Mouse (Mus musculus): Measurements from ENCODE around the gene Fancc.

Fancc gene

GRCm38 (mm10) chr13:63260753-63261631, 236.1 kb downstream of the Fancc start:
- WGBS, result 40% methylated on average over 18 of the region's 18 CpGs

GRCm38 (mm10) chr13:63260133-63260532, 236.9 kb downstream of the Fancc start:
- WGBS, result 26% methylated on average over 4 of the region's 4 CpGs

GRCm38 (mm10) chr13:63258671-63259070, 238.4 kb downstream of the Fancc start:
- 89% methylated on average over 4 of the region's 4 CpGs for WGBS

- WGBS, result 60% methylated on average over 6 of the region's 6 CpGs
Observed at GRCm38 (mm10) chr13:63258167-63258582, 238.9 kb downstream of the Fancc start.

- 50% methylated on average over 7 of the region's 7 CpGs for WGBS
Observed at GRCm38 (mm10) chr13:63256807-63257206, 240.3 kb downstream of the Fancc start.

- 83% methylated on average over 6 of the region's 6 CpGs for WGBS
Observed at GRCm38 (mm10) chr13:63256146-63256545, 240.9 kb downstream of the Fancc start.

- 67% methylated on average over 5 of the region's 5 CpGs for WGBS
Observed at GRCm38 (mm10) chr13:63255519-63256011, 241.5 kb downstream of the Fancc start.

GRCm38 (mm10) chr13:63253886-63254636, 243.0 kb downstream of the Fancc start:
- WGBS, result 67% methylated on average over 7 of the region's 7 CpGs

- 50% methylated on average over 5 of the region's 5 CpGs for WGBS
Observed at GRCm38 (mm10) chr13:63253147-63253546, 243.9 kb downstream of the Fancc start.

- WGBS, result 47% methylated on average over 2 of the region's 2 CpGs
Observed at GRCm38 (mm10) chr13:63252295-63253010, 244.6 kb downstream of the Fancc start.

- WGBS, result 37% methylated on average over 12 of the region's 12 CpGs
Observed at GRCm38 (mm10) chr13:63251118-63251889, 245.8 kb downstream of the Fancc start.

- 79% methylated on average over 8 of the region's 8 CpGs for WGBS
Observed at GRCm38 (mm10) chr13:63250441-63250980, 246.6 kb downstream of the Fancc start.

GRCm38 (mm10) chr13:63249741-63250431, 247.2 kb downstream of the Fancc start:
- 47% methylated on average over 8 of the region's 8 CpGs for WGBS

GRCm38 (mm10) chr13:63249171-63249570, 247.9 kb downstream of the Fancc start:
- WGBS, result 65% methylated on average over 7 of the region's 7 CpGs

GRCm38 (mm10) chr13:63248318-63248717, 248.8 kb downstream of the Fancc start:
- WGBS, result 56% methylated on average over 10 of the region's 10 CpGs

- WGBS, result 65% methylated on average over 11 of the region's 11 CpGs
Observed at GRCm38 (mm10) chr13:63247631-63248030, 249.4 kb downstream of the Fancc start.

- WGBS, result 47% methylated on average over 7 of the region's 7 CpGs
Observed at GRCm38 (mm10) chr13:63247041-63247440, 250.0 kb downstream of the Fancc start.

- whole genome bisulfite sequencing, result 54% methylated on average over 12 of the region's 12 CpGs
Observed at GRCm38 (mm10) chr13:63246332-63246940, 250.6 kb downstream of the Fancc start.

- 59% methylated on average over 4 of the region's 4 CpGs for WGBS
Observed at GRCm38 (mm10) chr13:63245812-63246211, 251.3 kb downstream of the Fancc start.

- WGBS, result 56% methylated on average over 9 of the region's 9 CpGs
Observed at GRCm38 (mm10) chr13:63245218-63245617, 251.9 kb downstream of the Fancc start.

Data from cerebral cortex, adult 2 months (tissue).